Mouse (Mus musculus): ENCODE measurements at regions not wholly inside any gene's neighbourhood (a gene's known extent, or its start where the extent isn't known, plus 50 kb on each side); places are given as distances from the start of the nearest gene placed in this dataset.

- Histone ChIP-seq H3K27me3 (ENCODE audit: control insufficient read depth, insufficient read depth, low read length) (no peaks in the 10 kb centered on the region), H3K4me3 (replicated peaks; ENCODE audit: insufficient read depth, low read depth, low read length) (no peak overlapping the region), H3K27ac (ENCODE audit: insufficient read depth, low read length) (no peak overlapping the region), H3K4me1 (ENCODE audit: control insufficient read depth, insufficient read depth, low read length) (no peaks in the 10 kb centered on the region)
- 71% methylated on average over 24 of the region's 24 CpGs for WGBS
- no peak for DNase-seq
- TF ChIP-seq CTCF (IDR thresholded peaks at IDR 0.05; ENCODE audit: borderline replicate concordance, insufficient read depth, low read depth, low read length), result no peak
- TF ChIP-seq POLR2A (IDR thresholded peaks at IDR 0.05; ENCODE audit: borderline replicate concordance, insufficient read depth, low read length), result no peak
Observed at GRCm38 (mm10) chr15:96213541-96214312, 73.6 kb upstream of the Arid2 start.

GRCm38 (mm10) chr15:96217896-96218295 lies 69.4 kb upstream of the Arid2 start:
- Histone ChIP-seq H3K4me1 (ENCODE audit: control insufficient read depth, insufficient read depth, low read length) (no peaks in the 10 kb centered on the region), H3K4me3 (replicated peaks; ENCODE audit: insufficient read depth, low read depth, low read length) (no peak overlapping the region), H3K27me3 (ENCODE audit: control insufficient read depth, insufficient read depth, low read length) (no peaks in the 10 kb centered on the region), H3K27ac (ENCODE audit: insufficient read depth, low read length) (no peak overlapping the region)
- WGBS, result 95% methylated on average over 15 of the region's 15 CpGs
- DNase-seq, result no peak
- TF ChIP-seq POLR2A (IDR thresholded peaks at IDR 0.05; ENCODE audit: borderline replicate concordance, insufficient read depth, low read length) (no peak), CTCF (IDR thresholded peaks at IDR 0.05; ENCODE audit: borderline replicate concordance, insufficient read depth, low read depth, low read length) (no peak)

- Histone ChIP-seq H3K27ac (ENCODE audit: insufficient read depth, low read length) (no peak overlapping the region), H3K4me3 (replicated peaks; ENCODE audit: insufficient read depth, low read depth, low read length) (no peak overlapping the region), H3K4me1 (ENCODE audit: control insufficient read depth, insufficient read depth, low read length) (no peaks in the 10 kb centered on the region), H3K27me3 (ENCODE audit: control insufficient read depth, insufficient read depth, low read length) (no peaks in the 10 kb centered on the region)
- no peak for TF ChIP-seq CTCF (IDR thresholded peaks at IDR 0.05; ENCODE audit: borderline replicate concordance, insufficient read depth, low read depth, low read length)
- no peak for TF ChIP-seq POLR2A (IDR thresholded peaks at IDR 0.05; ENCODE audit: borderline replicate concordance, insufficient read depth, low read length)
- DNase-seq, result no peak
- 48% methylated on average over 7 of the region's 7 CpGs for WGBS
Observed at GRCm38 (mm10) chr15:96219746-96220145, 67.6 kb upstream of the Arid2 start.

GRCm38 (mm10) chr15:96231969-96232368 lies 55.3 kb upstream of the Arid2 start:
- no peak for TF ChIP-seq POLR2A (IDR thresholded peaks at IDR 0.05; ENCODE audit: borderline replicate concordance, insufficient read depth, low read length)
- no peak for TF ChIP-seq CTCF (IDR thresholded peaks at IDR 0.05; ENCODE audit: borderline replicate concordance, insufficient read depth, low read depth, low read length)
- DNase-seq, result no peak
- Histone ChIP-seq H3K4me1 (ENCODE audit: control insufficient read depth, insufficient read depth, low read length) (no peaks in the 10 kb centered on the region), H3K4me3 (replicated peaks; ENCODE audit: insufficient read depth, low read depth, low read length) (no peak overlapping the region), H3K27ac (ENCODE audit: insufficient read depth, low read length) (no peak overlapping the region), H3K27me3 (ENCODE audit: control insufficient read depth, insufficient read depth, low read length) (no peaks in the 10 kb centered on the region)
- WGBS, result 89% methylated on average over 3 of the region's 3 CpGs

GRCm38 (mm10) chr15:96233113-96233512 lies 54.2 kb upstream of the Arid2 start:
- TF ChIP-seq CTCF (IDR thresholded peaks at IDR 0.05; ENCODE audit: borderline replicate concordance, insufficient read depth, low read depth, low read length) (no peak), POLR2A (IDR thresholded peaks at IDR 0.05; ENCODE audit: borderline replicate concordance, insufficient read depth, low read length) (no peak)

GRCm38 (mm10) chr15:96234783-96235182 lies 52.5 kb upstream of the Arid2 start:
- H3K27me3 ChIP-seq (ENCODE audit: control insufficient read depth, insufficient read depth, low read length), result no peaks in the 10 kb centered on the region
- TF ChIP-seq POLR2A (IDR thresholded peaks at IDR 0.05; ENCODE audit: borderline replicate concordance, insufficient read depth, low read length) (no peak), CTCF (IDR thresholded peaks at IDR 0.05; ENCODE audit: borderline replicate concordance, insufficient read depth, low read depth, low read length) (no peak)
- H3K27ac ChIP-seq (ENCODE audit: insufficient read depth, low read length), result no peak overlapping the region
- H3K4me1 ChIP-seq (ENCODE audit: control insufficient read depth, insufficient read depth, low read length), result no peaks in the 10 kb centered on the region
- DNase-seq, result no peak
- no peak overlapping the region for H3K4me3 ChIP-seq (replicated peaks; ENCODE audit: insufficient read depth, low read depth, low read length)
- WGBS, result 65% methylated on average over 8 of the region's 8 CpGs

More at GRCm38 (mm10) chr15:96233113-96233512, 54.2 kb upstream of the Arid2 start:
- Histone ChIP-seq H3K27me3 (ENCODE audit: control insufficient read depth, insufficient read depth, low read length) (no peaks in the 10 kb centered on the region), H3K27ac (ENCODE audit: insufficient read depth, low read length) (no peak overlapping the region), H3K4me3 (replicated peaks; ENCODE audit: insufficient read depth, low read depth, low read length) (no peak overlapping the region), H3K4me1 (ENCODE audit: control insufficient read depth, insufficient read depth, low read length) (no peaks in the 10 kb centered on the region)
- DNase-seq, result no peak

Measured in cerebellum, adult 2 months (tissue).